Mouse (Mus musculus): ENCODE measurements around the gene Ccer2.

DNA sequence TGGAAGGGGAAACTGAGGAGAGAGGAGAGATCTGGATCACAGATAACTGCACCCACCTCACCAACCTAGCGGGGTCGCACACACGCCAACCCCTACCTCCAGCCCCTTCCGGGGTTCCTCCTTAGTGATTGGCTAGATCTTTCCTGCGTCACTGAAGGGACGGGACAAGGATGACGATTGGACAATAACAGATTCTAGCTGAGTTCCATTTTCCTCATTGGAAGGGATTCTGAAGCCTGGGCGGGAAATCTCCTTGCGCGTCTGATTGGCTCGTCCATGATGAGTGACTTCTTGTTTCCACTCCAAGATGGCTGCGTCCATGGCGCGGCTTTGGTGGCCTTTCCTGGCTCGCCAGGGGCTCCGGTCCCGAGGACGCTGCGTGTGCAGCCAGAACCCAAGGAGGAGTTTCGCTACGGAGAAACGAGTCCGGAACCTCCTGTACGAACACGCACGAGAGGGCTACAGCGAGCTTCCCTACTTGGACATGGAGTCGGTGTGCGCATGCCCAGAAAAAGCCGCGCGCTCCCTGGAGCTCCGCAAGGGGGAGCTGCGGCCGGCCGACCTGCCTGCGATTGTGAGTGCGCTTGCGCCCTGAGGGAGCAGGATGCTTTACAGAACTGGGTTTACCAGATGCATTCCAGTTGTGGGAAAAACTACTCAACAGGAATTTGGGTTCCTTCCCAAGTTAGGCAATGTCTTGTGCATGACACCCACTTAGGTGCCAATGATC is 14.1 kb upstream of the Ccer2 start, which contains the start of the genes Mrps12 and Sars2:
- TF ChIP-seq TAL1 (IDR thresholded peaks at IDR 0.05; ENCODE audit: low read length) (no peak), GATA1 (IDR thresholded peaks at IDR 0.05; ENCODE audit: low read length) (0 out of 2 replicates have a peak, but pooled peaks have one; percentile 24)
